Mouse (Mus musculus): ENCODE measurements around the gene Evl.
"Not testable (repeated sequence)": the region's sequence is repeated elsewhere in the genome, so short reads cannot be mapped to it uniquely, and the experiment has no call there.

Evl gene

DNA sequence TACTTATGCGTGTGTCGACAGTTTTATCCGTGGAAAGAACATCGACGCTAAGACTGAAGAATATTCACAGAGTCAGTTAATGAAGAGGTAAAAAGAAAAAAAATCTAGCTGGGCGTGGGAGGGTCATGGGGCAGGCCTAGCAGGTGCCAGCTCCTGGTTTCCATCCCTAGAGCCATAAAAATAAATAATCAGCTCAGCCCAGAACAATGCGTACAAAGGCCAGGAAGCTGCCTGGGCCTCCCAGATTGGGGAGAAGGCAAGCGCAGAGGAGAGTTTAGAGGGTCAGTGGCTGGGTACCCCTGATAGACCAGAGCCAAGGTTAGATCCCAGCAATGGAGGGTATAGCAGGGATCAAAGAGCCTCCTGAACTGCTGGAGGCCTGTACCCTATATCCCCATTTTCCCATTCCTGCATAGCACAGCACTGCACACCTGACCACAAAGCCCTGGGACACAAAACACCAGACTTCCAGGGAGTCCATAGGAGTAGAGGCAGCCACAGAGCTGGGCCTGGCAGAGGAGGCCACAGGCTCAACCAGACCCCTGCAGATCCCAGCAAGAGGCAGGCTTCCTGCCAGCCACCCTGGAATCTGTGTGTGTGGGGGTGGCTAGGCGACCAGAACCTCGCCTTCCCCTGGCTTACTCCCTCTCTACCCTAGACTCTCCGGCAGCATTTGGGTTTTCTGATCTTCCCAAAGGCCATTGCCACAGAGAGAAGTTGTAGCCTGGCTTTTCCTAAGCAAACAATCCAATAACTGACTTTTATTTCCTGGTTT is 144.4 kb downstream of the Evl start:
- DNase-seq (ENCODE audit: low read depth), result no peak

- DNase-seq (ENCODE audit: low read depth), result no peak
Observed at GRCm38 (mm10) chr12:108699576-108699975, 145.1 kb downstream of the Evl start.

GRCm38 (mm10) chr12:108700037-108700436 is 145.5 kb downstream of the Evl start:
- peak; percentile 12 for DNase-seq (ENCODE audit: low read depth)

- DNase-seq (ENCODE audit: low read depth), result no peak
Observed at GRCm38 (mm10) chr12:108701221-108701620, 146.7 kb downstream of the Evl start.

DNA sequence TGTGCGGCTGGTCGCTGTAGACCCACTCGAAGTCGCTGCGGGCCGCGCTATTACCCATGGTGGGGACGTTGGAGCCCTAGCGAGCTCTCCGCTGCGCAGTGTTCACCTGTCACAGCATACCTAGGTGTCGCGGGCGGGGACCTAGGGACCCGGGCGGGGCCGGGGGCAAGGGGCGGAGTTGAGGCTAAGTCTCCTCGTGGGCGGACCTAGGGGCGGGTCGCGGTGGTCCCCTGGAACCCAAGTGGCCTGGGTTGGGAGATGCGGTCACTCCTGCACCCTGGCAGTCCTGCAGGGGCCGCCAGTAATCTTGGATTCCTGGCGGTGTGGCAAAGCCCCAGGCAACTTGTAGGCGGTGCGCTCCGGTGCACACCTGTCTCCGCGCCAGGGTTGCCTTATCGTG is 147.7 kb downstream of the Evl start, which contains the start of gene Degs2:
Degs2 (minus strand) TSS at position 131 of the 400 bp plus-strand sequence.
- no peak for DNase-seq (ENCODE audit: low read depth)

- no peak for DNase-seq (ENCODE audit: low read depth)
Observed at GRCm38 (mm10) chr12:108705486-108705885, 151.0 kb downstream of the Evl start.

DNA sequence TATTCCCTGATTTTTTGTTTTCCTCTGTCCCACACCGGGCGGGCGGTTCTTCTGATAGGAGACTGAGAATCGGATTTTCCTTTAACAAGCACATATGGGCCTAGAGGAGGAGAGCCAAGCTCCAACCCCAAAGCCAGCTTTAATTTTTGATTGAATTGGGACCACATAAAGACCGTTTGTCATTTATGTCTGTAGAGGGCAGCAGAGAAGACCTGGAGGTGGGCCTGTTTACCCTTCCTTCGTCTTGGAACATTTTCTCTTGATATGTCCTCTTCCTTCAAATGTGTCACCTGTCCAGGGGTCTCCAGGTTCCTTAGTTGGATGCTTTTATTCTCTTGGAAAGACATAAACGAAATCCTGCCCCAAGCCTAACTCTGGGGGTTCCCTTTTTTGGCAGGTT is 151.6 kb downstream of the Evl start:
- peak; percentile 31 for DNase-seq (ENCODE audit: low read depth)

DNA sequence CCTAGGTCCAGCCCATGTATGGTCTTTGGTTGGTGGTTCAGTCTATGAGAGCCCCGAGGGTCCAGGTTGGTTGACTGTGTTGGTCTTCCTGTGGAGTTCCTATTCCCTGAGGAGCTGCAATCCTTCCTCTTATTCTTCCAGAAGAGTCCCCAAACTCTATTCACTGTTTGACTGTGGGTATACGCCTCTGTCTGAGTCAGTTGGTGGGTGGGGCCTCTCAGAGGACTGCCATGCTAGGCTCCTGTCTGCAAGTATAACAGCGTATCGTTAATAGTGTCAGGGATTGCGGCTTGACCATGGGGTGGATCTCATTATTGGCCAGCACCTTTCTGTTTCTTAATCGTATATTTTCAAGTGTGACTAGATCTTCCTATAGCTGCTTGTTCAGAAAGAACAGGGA is 154.9 kb downstream of the Evl start:
- no peak for DNase-seq (ENCODE audit: low read depth)

GRCm38 (mm10) chr12:108709964-108710765 is 155.6 kb downstream of the Evl start:
- no peak for DNase-seq (ENCODE audit: low read depth)

DNA sequence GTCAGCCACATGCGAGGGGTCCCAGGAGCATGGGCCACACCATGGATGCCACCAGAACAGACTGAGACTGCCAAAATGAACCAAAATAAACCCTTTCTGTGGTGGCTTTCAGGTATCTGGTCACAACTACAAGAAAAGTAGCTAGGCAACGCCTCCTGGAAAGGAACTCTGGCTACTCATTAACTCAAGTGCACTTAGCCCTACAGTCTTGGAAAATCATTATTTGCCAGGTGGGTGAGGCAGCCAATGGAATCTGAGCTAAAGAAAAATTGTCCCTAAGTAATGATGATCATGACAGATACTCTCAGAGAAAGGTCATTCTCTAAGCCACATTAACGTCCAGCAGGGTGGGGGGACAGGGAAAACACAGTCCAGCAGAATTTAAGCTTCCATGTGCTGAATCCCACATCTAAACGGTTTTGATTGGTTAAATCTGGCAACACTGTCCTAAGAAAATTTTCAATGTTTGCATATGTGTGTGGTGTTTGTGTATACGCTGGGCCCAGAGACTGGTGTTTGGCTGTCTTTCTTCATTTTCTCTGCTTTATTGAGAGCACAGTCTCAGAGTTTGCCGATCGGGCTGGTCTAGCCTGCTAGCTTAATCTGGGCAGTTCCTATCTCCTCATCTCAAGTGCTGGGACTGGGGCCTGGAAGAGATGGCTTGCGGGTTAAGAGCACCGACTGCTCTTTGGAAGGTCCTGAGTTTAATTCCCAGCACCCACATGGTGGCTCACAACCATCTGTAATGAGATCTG is 156.5 kb downstream of the Evl start:
- no peak for DNase-seq (ENCODE audit: low read depth)

DNA sequence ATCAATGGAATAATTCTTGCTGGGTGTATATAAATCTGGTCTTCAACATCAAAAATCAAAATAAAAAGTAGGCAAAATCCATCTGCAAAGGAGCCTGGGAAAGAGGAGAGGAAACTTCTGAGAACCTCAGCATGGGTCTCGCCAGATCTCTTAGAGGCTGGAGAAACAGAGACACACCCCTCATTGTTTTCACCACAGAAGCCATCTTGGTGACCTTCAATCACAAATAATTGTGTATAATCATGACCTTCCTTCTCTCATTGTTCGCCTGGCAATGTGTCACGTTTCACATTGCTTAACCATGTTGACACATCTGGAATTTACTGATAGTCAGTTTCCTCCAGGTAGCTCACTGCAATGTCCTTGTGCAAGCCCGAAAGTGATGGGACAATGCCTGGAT is 158.0 kb downstream of the Evl start:
- no peak for DNase-seq (ENCODE audit: low read depth)

DNA sequence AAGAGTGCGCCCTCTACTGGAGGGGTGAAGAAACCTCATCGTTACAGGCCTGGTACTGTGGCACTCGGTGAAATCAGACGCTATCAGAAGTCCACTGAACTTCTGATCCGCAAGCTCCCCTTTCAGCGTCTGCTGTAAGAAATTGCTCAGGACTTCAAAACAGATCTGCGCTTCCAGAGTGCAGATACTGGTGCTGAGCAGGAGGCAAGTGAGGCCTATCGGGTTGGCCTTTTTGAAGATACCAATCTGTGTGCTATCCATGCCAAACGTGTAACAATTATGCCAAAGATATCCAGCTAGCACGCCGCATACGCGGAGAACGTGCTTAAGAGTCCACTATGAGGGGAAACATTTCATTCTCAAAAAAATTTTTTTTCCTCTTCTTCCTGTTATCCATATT is 159.5 kb downstream of the Evl start:
- DNase-seq (ENCODE audit: low read depth), result not testable (repeated sequence)

DNA sequence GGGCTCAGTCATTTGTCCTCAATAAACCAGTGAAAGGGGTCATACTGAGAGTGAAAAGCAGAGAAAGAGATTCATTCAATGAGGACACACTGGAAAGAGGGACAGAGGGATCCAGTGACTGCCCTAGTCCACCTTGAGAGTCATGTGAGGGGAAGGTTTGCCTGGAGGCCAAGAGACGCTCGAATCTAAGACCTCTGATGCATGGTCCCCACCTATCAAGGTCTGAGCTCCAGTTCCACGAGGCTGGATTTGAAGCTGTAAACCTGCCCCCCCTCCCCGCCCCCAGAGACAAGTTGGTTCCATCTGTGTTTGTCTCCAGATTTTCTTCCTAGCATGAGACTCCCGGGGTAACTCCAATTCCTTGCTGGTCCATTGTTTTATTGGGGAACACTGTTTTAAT is 161.3 kb downstream of the Evl start:
- no peak for DNase-seq (ENCODE audit: low read depth)

- no peak for DNase-seq (ENCODE audit: low read depth)
Observed at GRCm38 (mm10) chr12:108718485-108718884, 164.0 kb downstream of the Evl start.

DNA sequence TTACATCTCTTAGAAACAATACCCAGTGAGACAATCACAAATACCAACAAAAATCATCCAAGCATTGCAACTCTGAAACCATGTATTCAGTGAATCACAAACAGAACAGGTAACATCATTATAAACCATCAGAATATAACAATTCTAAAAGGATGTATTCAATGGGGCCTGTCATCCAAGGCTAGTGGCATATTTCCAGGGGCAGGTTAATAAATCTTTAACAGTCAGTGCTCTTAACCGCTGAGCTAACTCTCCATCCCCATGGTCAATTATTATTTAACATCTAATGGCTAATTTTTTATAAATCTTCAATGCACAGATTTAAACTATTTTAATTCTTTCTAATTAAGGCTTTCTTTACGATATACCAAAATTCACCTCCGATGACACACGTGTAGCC is 167.9 kb downstream of the Evl start:
- DNase-seq (ENCODE audit: low read depth), result no peak

DNA sequence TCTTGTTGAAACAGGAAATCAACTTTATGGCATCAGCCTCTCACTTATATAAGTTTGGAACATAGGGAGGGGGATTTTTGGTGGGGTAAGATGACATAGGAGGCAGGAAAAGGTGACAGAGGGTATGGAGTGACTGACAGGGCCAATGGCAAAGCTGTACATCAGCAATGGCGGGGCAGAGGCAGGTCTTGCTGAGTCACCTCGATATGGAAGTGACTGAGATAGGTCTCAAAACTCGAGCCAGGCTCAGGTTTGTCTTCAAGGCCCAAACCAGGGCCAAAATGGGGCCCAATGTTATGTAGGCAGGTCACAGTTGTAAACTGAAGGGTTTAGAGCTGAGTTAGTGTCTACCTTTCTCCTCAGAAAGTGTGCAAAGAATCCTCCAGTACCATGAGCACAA is 169.3 kb downstream of the Evl start:
- no peak for DNase-seq (ENCODE audit: low read depth)

DNA sequence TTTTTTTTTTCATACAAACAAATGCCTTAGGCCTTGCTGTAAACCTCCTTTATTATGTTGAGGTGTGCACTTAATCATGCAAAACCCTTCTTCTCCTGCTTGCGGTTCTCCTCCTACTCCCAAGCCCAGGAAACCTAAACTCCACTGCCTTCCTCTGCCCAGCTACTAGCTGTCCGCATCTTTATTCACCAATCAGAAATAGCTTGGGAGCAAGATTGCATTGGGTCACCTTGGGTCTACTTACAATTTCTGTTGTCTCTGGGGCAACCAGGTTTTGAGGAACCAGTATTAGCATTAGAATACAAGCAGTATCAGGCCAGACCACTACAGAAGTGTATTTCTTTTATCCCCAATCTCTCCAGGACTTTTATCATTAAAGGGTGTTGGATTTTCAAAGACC is 179.9 kb downstream of the Evl start:
- DNase-seq (ENCODE audit: low read depth), result no peak

GRCm38 (mm10) chr12:108737838-108738237 is 183.3 kb downstream of the Evl start:
- DNase-seq (ENCODE audit: low read depth), result no peak
